Mouse (Mus musculus) heart, adult 2 months (tissue): ENCODE measurements around the gene Hddc2. TPM values are rescaled to one million over a fixed set of nuclear protein-coding genes. Genes with fewer than 3 reads are reported as not detected.
"Not testable (repeated sequence)": the region's sequence is repeated elsewhere in the genome, so short reads cannot be mapped to it uniquely, and the experiment has no call there.

Source experiments
- DNase-seq, 2 experiments: peaks; one replicate each; pipeline ENCODE4 v3.0.0; 2021
- H3K27ac ChIP-seq: fragments of 200-600 bp; 2 replicates; pipeline ENCODE4 v1.8.1; 2022
- H3K27me3 ChIP-seq: fragments of 200-500 bp; 2 replicates; pipeline ENCODE4 v1.6.1; 2012; ENCODE audit warnings: mild to moderate bottlenecking, low read length, inconsistent platforms, mixed read lengths; ENCODE audit not compliant: control insufficient read depth, insufficient read depth
- H3K36me3 ChIP-seq: fragments of 200-500 bp; 2 replicates; pipeline ENCODE4 v1.6.1; 2012; ENCODE audit warnings: low read length, inconsistent platforms; ENCODE audit not compliant: control insufficient read depth, insufficient read depth
- H3K4me1 ChIP-seq: fragments of 200-500 bp; 2 replicates; pipeline ENCODE4 v1.6.1; 2011; ENCODE audit warnings: low read length; ENCODE audit not compliant: control insufficient read depth, insufficient read depth
- H3K4me3 ChIP-seq: fragments of 200-600 bp; 2 replicates; pipeline ENCODE4 v1.8.1; 2022
- H3K79me2 ChIP-seq: fragments of 200-500 bp; replicated peaks from 2 replicates; pipeline ENCODE4 v1.6.1; 2012; ENCODE audit warnings: mild to moderate bottlenecking, inconsistent platforms, low read length, moderate library complexity, mixed read lengths; ENCODE audit not compliant: control insufficient read depth, insufficient read depth
- H3K9ac ChIP-seq: fragments of 200-500 bp; 2 replicates; pipeline ENCODE4 v1.6.1; 2012; ENCODE audit warnings: low read depth, mild to moderate bottlenecking, control low read depth, inconsistent platforms, low read length, mixed read lengths
- CTCF ChIP-seq: fragments of 200-600 bp; IDR thresholded peaks from 2 replicates; pipeline ENCODE4 v1.8.1; 2022; ENCODE audit warnings: antibody characterized with exemption, mild to moderate bottlenecking, moderate library complexity
- WGBS: fragments of 180-500 bp; shearing (Covaris S2); methylation state at CpG from one replicate; pipeline ENCODE4 v1.1.7; 2018; 5-methylcytosine and 5-hydroxymethylcytosine counted together
- intact Hi-C: fragments of 180-260 bp; cut with DNase I; formaldehyde crosslinking; loops from one replicate; pipeline ENCODE4 v1.15.1; 2025
- polyA plus RNA-seq: library from polyadenylated mRNA; depleted of rRNA; stranded (reverse); fragments of >200 nt; gene quantifications from 2 replicates; pipeline ENCODE4 v1.2.3, GENCODE M21; 2012; rRNA removed
- total RNA-seq, 2 experiments: library from RNA; stranded (reverse); gene quantifications; 2 replicates each; pipeline ENCODE4 v1.2.3; 2021

Gene Hddc2
- total and polyA plus RNA-seq, 3 experiments, result 2.1 to 7.3 (median 5.8) TPM

DNA sequence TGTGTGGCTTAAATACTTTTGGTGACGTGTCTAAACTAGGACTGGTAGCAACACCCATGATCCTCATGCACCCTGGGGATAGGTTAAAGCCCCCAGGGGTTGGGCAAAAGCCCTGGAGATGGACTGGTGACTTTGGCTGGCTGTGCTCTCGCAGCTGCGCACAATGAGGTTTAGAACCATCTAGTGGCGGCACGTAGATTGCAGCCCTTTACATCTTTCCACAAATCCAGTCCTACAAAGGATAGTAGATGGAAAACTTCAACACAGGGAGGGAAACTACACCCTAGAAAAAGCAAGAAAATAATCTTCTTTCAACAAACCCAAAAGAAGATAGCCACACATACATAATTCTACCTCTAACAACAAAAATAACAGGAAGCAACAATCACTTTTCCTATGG is 57.0 kb downstream of the Hddc2 start:
- H3K36me3 ChIP-seq, DNase-seq, intact Hi-C loops, H3K4me3 ChIP-seq, H3K27me3 ChIP-seq, H3K4me1 ChIP-seq, H3K27ac ChIP-seq, H3K79me2 ChIP-seq, H3K9ac ChIP-seq: not testable (repeated sequence)
- TF ChIP-seq CTCF, result peak; percentile 48
- WGBS, result 16% methylated on average over 4 of the region's 5 CpGs

Other genes starting within 250 kb of the Hddc2 start
- gene Tpd52l1, start 132.6 kb downstream of the Hddc2 start, total RNA-seq, result 1 to 10 TPM; 5.6 to 7.4 TPM
- 5.1 TPM in 2 replicates for gene Tpd52l1, start 132.6 kb downstream of the Hddc2 start, polyA plus RNA-seq